Mouse (Mus musculus) olfactory bulb, adult 2 months (tissue): Measurements from ENCODE around the gene Ust.

Experiments used
- CTCF ChIP-seq: fragments of 200-500 bp; IDR thresholded peaks from 2 replicates; pipeline ENCODE4 v1.5.1; 2012; ENCODE audit warnings: low read depth, mild to moderate bottlenecking, low read length, moderate library complexity; ENCODE audit not compliant: insufficient read depth
- POLR2A ChIP-seq: fragments of 200-500 bp; IDR thresholded peaks from 2 replicates; pipeline ENCODE4 v1.6.1; 2012; ENCODE audit warnings: mild to moderate bottlenecking, low read depth, low read length, moderate library complexity; ENCODE audit not compliant: insufficient read depth

- no peak for TF ChIP-seq POLR2A
- TF ChIP-seq CTCF = no peak
These were observed 314.9 kb downstream of the Ust start for GRCm38 (mm10) chr10:8203681-8204080.
